In genomic region chr2:29855585-29856210, GRCm38 (mm10) we compare ENCODE assay signal across 22 mouse cellular contexts. TPM values are rescaled to one million over a fixed set of nuclear protein-coding genes. Genes with fewer than 3 reads are reported as not detected.
DNase-seq lines count a peak whose midpoint lies in the region; ATAC-seq and TF ChIP-seq lines count a peak whose summit lies in the region.
"Had no signal": no experiment of that assay in that cellular context is flagged by ENCODE, and none has a peak within 500 bp of the region (broad histone marks: within the 10 kb centered on the region; RNA-seq: fewer than 3 reads in every experiment).

No protein-coding gene starts in this region.

- H3K27me3 ChIP-seq in hindbrain, embryonic 11.5 days (ENCODE audit: control insufficient read depth, insufficient read depth, low read length) = no peaks in the 10 kb centered on the region
- H3K27me3 ChIP-seq in midbrain, embryonic 13.5 days = peaks cover 6% of the 10 kb centered on the region; the same call in 1 of the 2 replicates

- ATAC-seq in hindbrain, embryonic 11.5 days (ENCODE audit: low FRiP score) = peak; percentile 68
- 0 out of 2 replicates have a peak, but pooled peaks have one; percentile 43 for ATAC-seq in midbrain, embryonic 13.5 days
- ATAC-seq: forebrain, embryonic 13.5 days; intestine, embryonic 15.5 days had no signal

- 39% methylated on average over 10 of the region's 10 CpGs for WGBS in hindbrain, embryonic 11.5 days
- WGBS in midbrain, embryonic 13.5 days = 34% methylated on average over 10 of the region's 10 CpGs

- H3K4me2 ChIP-seq in hindbrain, embryonic 11.5 days (replicated peaks; ENCODE audit: low read depth, low read length) = no peak overlapping the region; the same call in 1 of the 2 replicates
- H3K4me2 ChIP-seq in midbrain, embryonic 13.5 days (replicated peaks) = no peak overlapping the region
- H3K4me2 ChIP-seq: embryonic facial prominence, embryonic 13.5 days; forebrain, embryonic 13.5 days; heart, embryonic 15.5 days; intestine, embryonic 15.5 days; liver, embryonic 13.5 days had no signal

- H3K36me3 ChIP-seq in hindbrain, embryonic 11.5 days (ENCODE audit: control insufficient read depth, insufficient read depth, low read length) = no peaks in the 10 kb centered on the region
- no peaks in the 10 kb centered on the region for H3K36me3 ChIP-seq in midbrain, embryonic 13.5 days
- H3K36me3 ChIP-seq: embryonic facial prominence, embryonic 13.5 days; heart, embryonic 15.5 days; intestine, embryonic 15.5 days; liver, embryonic 13.5 days had no signal

- H3K4me3 ChIP-seq in left cerebral cortex, adult 2 months = no peak overlapping the region
- no peak overlapping the region for H3K4me3 ChIP-seq in hindbrain, embryonic 11.5 days (ENCODE audit: low read depth, low read length)
- H3K4me3 ChIP-seq in midbrain, embryonic 13.5 days (replicated peaks) = no peak overlapping the region
- H3K4me3 ChIP-seq: embryonic facial prominence, embryonic 13.5 days; erythroblast, embryonic 14.5 days; forebrain, embryonic 13.5 days; heart, embryonic 15.5 days; intestine, embryonic 15.5 days; liver, embryonic 13.5 days had no signal

- DNase-seq in embryo, embryonic 10.5 days (ENCODE audit: low spot score) = peak; percentile 46
- no peak for DNase-seq in embryo, embryonic 9.5 days (ENCODE audit: extremely low spot score)
- DNase-seq in left cerebral cortex, adult 2 months (ENCODE audit: extremely low spot score in 1 of 2, low spot score in 2 of 2) = no peak
- DNase-seq in left cerebral cortex, postnatal 10 days (ENCODE audit: extremely low spot score in 1 of 2, low spot score in 2 of 2) = no peak
- no peak for DNase-seq in hindbrain, embryonic 11.5 days (ENCODE audit: low spot score)
- DNase-seq in T-cell, adult 2 months (ENCODE audit: low spot score) = no peak
- DNase-seq in kidney, postnatal 25 days = no peak
- DNase-seq: adrenal gland, postnatal 14 days; cerebellum, adult 8-10 months; kidney, adult 8-10 months; kidney, postnatal 14 days; liver, embryonic 13.5 days; lung, adult 2 months; lung, postnatal 14 days; thymus, adult 18-20 months; thymus, postnatal 4 days had no signal

- H3K9me3 ChIP-seq in hindbrain, embryonic 11.5 days (ENCODE audit: control insufficient read depth, low read length) = no peaks in the 10 kb centered on the region
- H3K9me3 ChIP-seq in midbrain, embryonic 13.5 days = no peaks in the 10 kb centered on the region
- H3K9me3 ChIP-seq: embryonic facial prominence, embryonic 13.5 days; forebrain, embryonic 13.5 days; heart, embryonic 15.5 days; intestine, embryonic 15.5 days; liver, embryonic 13.5 days had no signal

- peaks cover 47% of the 10 kb centered on the region for H3K4me1 ChIP-seq in hindbrain, embryonic 11.5 days (replicated peaks; ENCODE audit: control insufficient read depth, insufficient read depth, low read length)
- peaks cover 60% of the 10 kb centered on the region for H3K4me1 ChIP-seq in midbrain, embryonic 13.5 days (replicated peaks)
- H3K4me1 ChIP-seq: embryonic facial prominence, embryonic 13.5 days; heart, embryonic 15.5 days; intestine, embryonic 15.5 days had no signal

- H3K27ac ChIP-seq in left cerebral cortex, adult 2 months = peak overlapping the region; percentile 20; the same call in 1 of the 2 replicates
- peak overlapping the region; percentile 97 for H3K27ac ChIP-seq in hindbrain, embryonic 11.5 days (ENCODE audit: low read depth, low read length)
- peak overlapping the region; percentile 84 for H3K27ac ChIP-seq in midbrain, embryonic 13.5 days
- H3K27ac ChIP-seq: embryonic facial prominence, embryonic 13.5 days; forebrain, embryonic 13.5 days; heart, embryonic 15.5 days; intestine, embryonic 15.5 days; liver, embryonic 13.5 days had no signal

- intact Hi-C loops in left cerebral cortex, adult 2 months (cut with DNase I) = no loop called here
- intact Hi-C loops in left cerebral cortex, postnatal 10 days (cut with DNase I) = no loop called here

- TF ChIP-seq CTCF in left cerebral cortex, adult 2 months (IDR thresholded peaks at IDR 0.05) = no peak

- peak overlapping the region; percentile 58 for H3K9ac ChIP-seq in hindbrain, embryonic 11.5 days (ENCODE audit: low read depth, low read length)
- peak overlapping the region; percentile 32 for H3K9ac ChIP-seq in midbrain, embryonic 13.5 days (replicated peaks)
- H3K9ac ChIP-seq: embryonic facial prominence, embryonic 13.5 days; forebrain, embryonic 13.5 days; heart, embryonic 15.5 days; intestine, embryonic 15.5 days; liver, embryonic 13.5 days had no signal

RNA-seq across cellular contexts. Expression of gene Cercam, which starts 13.3 kb away (rescaled TPM):
- total RNA-seq in left cerebral cortex, adult 2 months (2021) = 1 to 10 TPM; 5.9 to 8.6 TPM
- total RNA-seq in left cerebral cortex, postnatal 10 days (2021) = 10 to 100 TPM; 13.2 to 13.4 TPM
- 16.9 and 17.1 TPM in 2 replicates for polyA plus RNA-seq in hindbrain, embryonic 11.5 days (2014; fragmentation: Nextera tagmentation; extraction: Ambion mirVana)
- polyA plus RNA-seq in midbrain, embryonic 13.5 days (2015; fragmentation: Nextera tagmentation; extraction: Ambion mirVana) = 14.6 and 20.7 TPM in 2 replicates

RNA-seq across cellular contexts. Expression of gene Odf2, which starts 33.3 kb away (rescaled TPM):
- 100 to 1,000 TPM in 1 of 2 experiments, 10 to 100 TPM in 1; 97.9 to 101 TPM for total RNA-seq in left cerebral cortex, adult 2 months (2021)
- total RNA-seq in left cerebral cortex, postnatal 10 days (2021) = 100 to 1,000 TPM; 106 to 118 TPM
- 83.2 and 89.0 TPM in 2 replicates for polyA plus RNA-seq in hindbrain, embryonic 11.5 days (2014; fragmentation: Nextera tagmentation; extraction: Ambion mirVana)
- 74.4 and 76.0 TPM in 2 replicates for polyA plus RNA-seq in midbrain, embryonic 13.5 days (2015; fragmentation: Nextera tagmentation; extraction: Ambion mirVana)

RNA-seq across cellular contexts. Expression of gene Urm1, which starts 35.8 kb away (rescaled TPM):
- total RNA-seq in left cerebral cortex, adult 2 months (2021) = 10 to 100 TPM; 48.4 to 50.0 TPM
- 10 to 100 TPM; 54.7 to 61.8 TPM for total RNA-seq in left cerebral cortex, postnatal 10 days (2021)
- polyA plus RNA-seq in hindbrain, embryonic 11.5 days (2014; fragmentation: Nextera tagmentation; extraction: Ambion mirVana) = 17.4 and 29.0 TPM in 2 replicates
- 21.4 and 23.1 TPM in 2 replicates for polyA plus RNA-seq in midbrain, embryonic 13.5 days (2015; fragmentation: Nextera tagmentation; extraction: Ambion mirVana)

RNA-seq across cellular contexts. Expression of gene Slc27a4, which starts 53.3 kb away (rescaled TPM):
- 10 to 100 TPM; 74.7 to 80.7 TPM for total RNA-seq in left cerebral cortex, adult 2 months (2021)
- 10 to 100 TPM; 96.5 to 100.0 TPM for total RNA-seq in left cerebral cortex, postnatal 10 days (2021)
- 17.9 and 18.4 TPM in 2 replicates for polyA plus RNA-seq in hindbrain, embryonic 11.5 days (2014; fragmentation: Nextera tagmentation; extraction: Ambion mirVana)
- polyA plus RNA-seq in midbrain, embryonic 13.5 days (2015; fragmentation: Nextera tagmentation; extraction: Ambion mirVana) = 29.5 and 32.5 TPM in 2 replicates

Comparison
In these comparisons a context has a peak if more than half of its experiments do, and no peak if none do; other contexts are left out.
1. H3K27ac ChIP-seq: peak in every context shown above with its lines; median percentile 97 in hindbrain, embryonic 11.5 days; 84 in midbrain, embryonic 13.5 days; 20 in left cerebral cortex, adult 2 months.